Mouse (Mus musculus): ENCODE measurements at regions not wholly inside any gene's neighbourhood (a gene's known extent, or its start where the extent isn't known, plus 50 kb on each side); places are given as distances from the start of the nearest gene placed in this dataset.

- no peak for DNase-seq
These were observed 182.5 kb upstream of the Nr2f2 start for GRCm38 (mm10) chr7:70548936-70549450.

- DNase-seq: no peak
These were observed 175.5 kb upstream of the Nr2f2 start for GRCm38 (mm10) chr7:70541881-70542665.

DNA sequence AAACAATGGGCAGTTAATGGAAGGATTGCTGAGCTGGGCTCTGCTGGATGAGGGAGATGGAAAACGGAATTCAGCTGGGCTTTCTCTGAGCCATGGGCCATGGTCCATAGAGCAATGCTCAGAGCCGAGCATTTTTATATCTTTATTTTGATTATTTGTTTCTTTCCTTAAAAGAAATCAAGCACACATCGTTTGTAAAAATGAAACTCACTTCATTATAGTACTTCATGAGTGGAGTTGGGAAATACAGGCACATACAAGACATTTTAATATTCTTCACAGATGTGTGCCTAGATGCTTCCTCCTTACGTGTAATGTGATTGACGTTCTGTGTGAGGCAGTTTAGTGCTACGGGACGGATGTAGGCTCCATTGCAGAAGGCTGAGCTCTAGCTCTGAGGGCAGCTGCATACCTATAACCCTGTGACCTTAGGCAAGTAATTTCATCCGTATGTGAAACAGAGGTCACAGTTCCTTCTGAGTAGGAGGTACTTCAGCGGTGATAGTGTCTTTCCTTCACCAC lies 172.6 kb upstream of the Nr2f2 start:
- DNase-seq: no peak

DNA sequence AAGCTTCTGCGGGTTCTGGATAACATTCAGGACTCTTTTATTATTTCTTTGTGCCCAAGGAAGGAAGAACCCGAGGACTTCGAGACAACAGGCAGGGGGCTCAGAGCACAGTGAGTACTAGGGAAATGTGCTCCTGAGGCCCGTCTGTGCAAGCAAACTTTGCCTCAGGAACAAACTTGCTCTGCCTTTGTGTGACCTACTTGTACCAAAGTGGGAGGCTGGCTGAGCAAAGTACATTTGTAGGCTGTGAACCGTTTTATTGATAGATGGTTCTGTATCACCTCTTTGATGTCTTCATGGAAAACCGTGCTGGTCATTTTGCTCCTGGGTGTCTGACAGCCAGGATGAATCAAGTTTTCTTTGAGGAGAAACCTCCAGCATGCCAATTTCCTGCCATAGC lies 169.5 kb upstream of the Nr2f2 start:
- DNase-seq: no peak

- DNase-seq: no peak
These were observed 167.0 kb upstream of the Nr2f2 start for GRCm38 (mm10) chr7:70533552-70533951.

GRCm38 (mm10) chr7:70527921-70528320 lies 161.4 kb upstream of the Nr2f2 start:
- DNase-seq: no peak

DNA sequence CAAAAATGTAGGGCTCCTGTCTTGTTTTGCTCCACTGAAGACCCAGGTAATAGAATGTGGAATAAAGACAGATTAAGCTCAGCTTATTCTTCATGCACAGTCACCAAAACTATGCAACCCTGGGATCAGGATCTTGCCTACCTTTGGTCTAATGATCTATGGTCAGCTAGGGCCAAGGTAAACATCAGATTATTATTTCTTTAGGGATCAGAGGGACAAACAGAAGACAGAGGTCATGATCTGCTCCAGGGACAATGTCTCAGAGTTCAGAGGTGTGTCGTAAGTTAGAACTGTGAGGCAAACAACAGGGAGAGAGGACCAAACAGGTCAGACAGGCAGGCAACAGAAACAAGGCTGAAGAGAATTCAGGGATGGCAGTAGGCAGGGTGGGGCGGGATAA lies 158.8 kb upstream of the Nr2f2 start:
- no peak for DNase-seq

GRCm38 (mm10) chr7:70524744-70525143 lies 158.2 kb upstream of the Nr2f2 start:
- DNase-seq: no peak

DNA sequence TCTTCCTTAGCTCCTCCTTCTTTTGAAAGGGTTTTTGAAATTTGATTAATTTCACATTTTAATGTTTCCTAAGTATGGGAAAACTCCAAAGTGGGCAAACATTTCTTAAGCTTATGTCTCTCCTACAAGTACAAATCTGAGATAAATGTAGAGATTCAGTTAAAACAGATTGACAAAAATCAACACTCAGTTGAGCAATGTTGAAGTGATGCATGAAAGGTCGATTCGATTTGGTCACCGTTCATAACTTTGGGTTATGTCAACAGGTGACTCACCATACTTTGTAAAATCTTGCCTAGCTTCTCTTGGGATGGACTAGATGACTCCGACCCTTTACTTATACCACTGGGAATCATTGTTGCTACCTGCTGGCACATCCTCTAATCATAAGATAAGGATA lies 157.7 kb upstream of the Nr2f2 start:
- DNase-seq: no peak

GRCm38 (mm10) chr7:70516741-70517140 lies 150.2 kb upstream of the Nr2f2 start:
- no peak for DNase-seq

- DNase-seq: no peak
These were observed 148.9 kb upstream of the Nr2f2 start for GRCm38 (mm10) chr7:70515341-70515851.

DNA sequence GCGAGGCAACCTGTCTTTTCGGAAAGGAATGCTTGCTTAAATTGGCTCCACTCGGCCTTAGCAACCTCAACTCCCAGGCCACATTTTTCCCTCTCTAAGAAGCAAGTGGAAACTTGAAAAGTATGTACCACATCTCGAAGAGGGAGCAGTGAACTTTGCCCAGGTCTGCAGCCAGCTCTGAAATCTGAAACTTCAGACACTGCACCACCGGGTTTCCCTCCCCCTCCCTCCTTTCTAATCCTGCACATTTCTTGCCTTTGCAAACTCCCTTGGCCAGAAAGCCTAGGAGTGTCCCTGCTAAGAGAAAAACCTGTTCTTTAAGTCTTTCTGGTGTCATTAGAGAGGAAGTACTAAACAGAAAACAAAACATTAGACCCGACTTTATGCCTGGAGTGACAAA lies 148.1 kb upstream of the Nr2f2 start:
- DNase-seq: no peak

GRCm38 (mm10) chr7:70512354-70512753 lies 145.8 kb upstream of the Nr2f2 start:
- DNase-seq: no peak

DNA sequence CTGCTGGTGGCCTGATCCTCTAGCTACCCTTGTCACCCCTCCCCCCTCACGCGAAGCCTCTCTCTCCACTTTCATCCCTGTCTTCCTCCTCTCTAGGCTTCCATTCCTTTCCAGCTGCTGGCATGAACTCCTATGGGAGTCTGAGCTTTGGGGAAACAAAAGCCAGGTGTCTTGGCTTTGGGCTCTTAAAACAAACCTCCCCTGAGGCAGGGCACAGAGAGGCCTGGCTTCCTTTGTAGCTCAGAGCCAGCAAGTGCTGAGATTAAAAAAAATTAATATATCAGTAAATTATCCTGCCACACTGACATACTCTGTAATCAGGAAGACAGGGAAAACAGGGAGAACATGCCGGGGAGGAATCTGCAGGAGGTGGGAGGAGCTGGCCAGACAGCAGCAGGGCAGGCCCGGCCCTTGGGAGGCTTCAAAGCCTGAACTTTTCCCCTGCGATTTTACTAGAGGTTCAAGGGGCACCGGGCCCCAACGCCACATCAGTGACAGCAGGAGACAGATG lies 139.2 kb upstream of the Nr2f2 start:
- no peak for DNase-seq

GRCm38 (mm10) chr7:70501821-70502220 lies 135.3 kb upstream of the Nr2f2 start:
- DNase-seq: no peak

DNA sequence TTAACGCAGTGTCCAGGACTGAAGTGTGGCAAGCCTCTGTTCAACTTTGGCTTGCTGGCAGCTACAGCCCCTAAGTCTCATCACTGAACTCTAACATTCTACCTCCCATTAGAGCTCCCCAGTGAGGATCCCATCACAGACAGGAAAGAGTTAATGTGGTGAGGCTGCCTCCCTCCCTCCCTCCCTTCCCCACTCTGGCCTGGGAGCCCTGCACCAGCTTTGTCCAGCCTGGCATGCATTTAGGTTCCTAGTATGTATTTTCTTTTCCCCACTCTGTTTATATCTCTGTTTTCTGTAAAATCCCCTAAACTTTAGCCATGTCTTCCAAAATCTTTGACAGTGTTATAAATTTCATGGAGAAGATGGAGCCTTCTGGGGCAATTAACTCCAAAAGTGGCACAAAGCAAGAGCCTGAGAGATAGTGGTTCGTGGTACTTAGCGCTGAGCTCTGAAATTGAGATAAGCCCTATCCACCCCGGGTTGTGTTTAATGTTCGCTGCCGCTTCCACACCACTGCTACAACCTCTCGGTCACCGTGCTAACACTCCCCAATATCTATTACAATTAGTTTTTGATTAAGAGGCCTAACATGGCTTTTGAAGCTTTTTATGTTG lies 130.1 kb upstream of the Nr2f2 start:
- no peak for DNase-seq

- DNase-seq: no peak
These were observed 117.7 kb upstream of the Nr2f2 start for GRCm38 (mm10) chr7:70484201-70484600.

DNA sequence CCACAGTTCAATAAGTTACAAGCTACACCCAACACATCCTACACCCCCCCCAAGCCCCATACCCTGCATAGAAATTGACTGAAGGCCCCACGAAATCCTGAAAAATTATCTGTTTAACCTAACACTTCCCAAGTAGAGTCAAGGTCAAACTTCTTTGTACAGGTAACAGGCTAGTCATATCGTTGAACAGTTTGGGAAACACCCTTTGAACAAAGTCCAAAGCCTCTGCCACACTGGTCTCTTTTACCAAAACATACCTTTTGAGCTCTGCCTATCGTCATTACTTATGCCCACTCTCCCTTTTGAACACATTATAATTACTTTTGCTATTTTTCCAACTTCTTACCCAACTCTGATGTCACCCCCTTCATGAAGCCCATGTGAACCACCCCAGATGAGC lies 117.0 kb upstream of the Nr2f2 start:
- no peak for DNase-seq

- no peak for DNase-seq
These were observed 115.3 kb upstream of the Nr2f2 start for GRCm38 (mm10) chr7:70481880-70482279.

DNA sequence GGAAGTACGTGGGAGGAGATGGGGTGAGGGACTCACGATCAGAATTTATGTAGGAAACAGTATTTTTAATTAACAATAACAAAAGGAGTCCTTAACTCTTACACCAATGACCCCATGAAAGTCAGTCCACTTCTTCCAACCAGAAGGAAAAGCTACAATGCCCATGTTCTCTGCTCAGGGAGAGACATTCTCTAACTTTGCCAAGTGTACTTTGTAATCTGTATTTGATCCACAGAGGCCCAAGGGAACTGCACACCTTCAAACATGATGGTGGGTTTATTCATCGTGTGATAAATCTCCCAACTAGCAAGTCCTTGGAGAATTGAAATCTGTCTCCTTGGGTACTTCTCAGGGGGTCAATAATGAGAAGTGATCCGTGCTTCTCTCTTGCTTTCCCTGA lies 106.3 kb upstream of the Nr2f2 start:
- DNase-seq: no peak

DNA sequence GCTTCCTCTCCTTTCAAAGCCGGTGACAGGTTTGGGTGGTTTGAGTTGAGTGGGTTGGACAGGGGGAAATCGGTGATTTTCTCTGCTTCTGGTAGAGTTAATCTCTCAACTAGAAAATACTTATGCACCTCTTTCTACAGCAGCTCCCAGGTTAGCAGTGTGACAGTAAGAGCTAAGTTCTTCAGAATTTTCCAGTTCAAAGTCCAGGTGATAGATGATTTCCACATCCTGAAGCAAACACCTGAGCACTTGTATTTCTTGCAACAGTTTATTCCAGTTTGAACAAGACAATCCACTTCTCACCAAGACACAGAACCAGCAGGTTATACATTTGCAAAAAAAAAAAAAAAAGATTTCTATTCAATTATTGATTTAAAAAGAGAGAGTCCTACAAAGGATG lies 104.0 kb upstream of the Nr2f2 start:
- no peak for DNase-seq

DNA sequence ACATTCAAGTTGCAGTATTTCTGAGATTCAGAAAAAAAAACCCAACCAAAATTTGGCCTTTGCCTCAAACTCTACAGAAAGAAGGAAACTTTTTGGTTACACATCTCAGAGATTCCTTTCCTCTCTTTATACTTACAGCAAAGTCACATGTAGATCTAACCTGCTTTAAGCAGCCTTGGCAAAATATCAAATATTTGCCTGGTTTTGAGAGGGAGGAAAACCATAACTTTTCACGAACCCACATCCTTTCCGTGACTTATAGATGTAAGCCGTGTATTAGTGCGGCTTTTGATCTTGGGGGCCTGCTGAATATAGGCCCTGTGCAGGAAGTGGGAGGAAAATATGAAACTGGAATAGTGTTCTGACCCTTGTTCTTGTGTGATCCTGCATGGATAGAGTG lies 95.6 kb upstream of the Nr2f2 start:
- DNase-seq: no peak

- no peak for DNase-seq
These were observed 88.0 kb upstream of the Nr2f2 start for GRCm38 (mm10) chr7:70454525-70454924.

GRCm38 (mm10) chr7:70452816-70453215 lies 86.3 kb upstream of the Nr2f2 start:
- no peak for DNase-seq

Measured in cerebellum, adult 9-10 months (tissue).